Mouse (Mus musculus): ENCODE data around the gene Fosb.

Gene Fosb

DNA sequence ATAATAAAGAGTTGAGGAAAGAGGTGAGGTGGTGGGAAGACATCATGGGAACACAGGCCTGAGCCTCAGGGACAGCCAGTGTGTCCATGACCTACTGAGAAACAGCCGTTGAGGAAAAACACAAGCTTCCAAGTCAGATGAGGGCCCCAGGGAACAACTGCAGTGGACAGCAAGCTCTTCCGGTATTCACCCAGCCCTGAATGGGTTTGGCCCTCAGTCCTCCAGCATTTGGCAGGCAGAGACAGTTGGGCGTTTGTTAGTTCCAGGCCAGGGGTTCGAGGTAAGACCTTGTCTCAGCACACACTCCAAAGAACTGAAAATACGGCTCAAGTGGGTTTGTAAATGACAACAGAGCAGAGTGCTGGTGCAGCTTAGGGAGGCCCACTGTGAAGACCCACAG is 56.4 kb downstream of the Fosb start:
- DNase-seq (ENCODE audit: extremely low spot score, low spot score): no peak
